Mouse (Mus musculus): Measurements from ENCODE around the gene Man1a2.

GRCm38 (mm10) chr3:100572571-100573183 is 112.6 kb downstream of the Man1a2 start:
- TF ChIP-seq CTCF (IDR thresholded peaks at IDR 0.05; ENCODE audit: low read depth, low read length) = no peak
- no peak for TF ChIP-seq POLR2A (IDR thresholded peaks at IDR 0.05; ENCODE audit: extremely low read depth, insufficient read depth, low read length)
